Mouse (Mus musculus) right cerebral cortex, postnatal 25 days (tissue): ENCODE measurements around the gene Mlh3.
A peak's percentile ranks its signal among the peaks of the same experiment; 100 is the strongest.

Source experiments
- DNase-seq: peaks from one replicate; pipeline ENCODE4 v3.0.0; 2022

Mlh3 gene

DNA sequence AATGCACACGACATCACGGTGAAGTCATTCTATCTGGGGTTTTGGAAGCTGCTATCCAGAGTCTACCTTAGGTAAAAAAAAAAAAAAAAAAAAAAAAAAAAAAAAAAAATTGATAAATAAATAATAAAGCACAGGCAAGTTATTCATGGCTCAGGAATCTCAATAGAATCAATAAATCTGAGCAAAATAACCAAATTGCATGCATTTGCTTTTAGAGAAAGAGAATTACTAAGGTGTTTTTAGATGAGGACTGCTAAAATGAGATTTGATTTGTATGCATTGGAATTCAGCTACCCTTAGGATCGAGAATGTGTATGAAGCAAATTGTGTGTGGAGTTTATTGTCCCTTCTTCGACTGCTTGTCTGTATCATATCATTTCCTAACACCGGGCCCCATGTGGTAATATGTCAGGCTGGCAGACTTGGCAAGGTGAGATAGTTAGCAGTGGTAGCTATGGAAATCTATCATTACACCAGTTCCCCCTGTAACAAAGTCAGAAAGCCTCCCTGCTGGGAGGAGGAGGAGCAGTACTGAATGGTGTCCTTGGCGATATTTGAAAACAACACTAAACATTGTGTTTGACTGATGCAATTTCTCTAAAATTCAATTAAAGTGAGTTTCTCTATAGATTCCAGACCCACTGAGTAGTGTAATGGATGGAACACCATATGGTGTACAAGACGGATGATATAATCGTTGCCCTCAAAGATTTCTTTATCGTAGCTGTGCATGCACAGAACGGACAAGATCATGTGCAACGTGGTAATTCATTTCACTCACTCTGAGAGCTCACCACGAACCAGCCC, 10.6 kb upstream of the Mlh3 start:
- no peak for DNase-seq

DNA sequence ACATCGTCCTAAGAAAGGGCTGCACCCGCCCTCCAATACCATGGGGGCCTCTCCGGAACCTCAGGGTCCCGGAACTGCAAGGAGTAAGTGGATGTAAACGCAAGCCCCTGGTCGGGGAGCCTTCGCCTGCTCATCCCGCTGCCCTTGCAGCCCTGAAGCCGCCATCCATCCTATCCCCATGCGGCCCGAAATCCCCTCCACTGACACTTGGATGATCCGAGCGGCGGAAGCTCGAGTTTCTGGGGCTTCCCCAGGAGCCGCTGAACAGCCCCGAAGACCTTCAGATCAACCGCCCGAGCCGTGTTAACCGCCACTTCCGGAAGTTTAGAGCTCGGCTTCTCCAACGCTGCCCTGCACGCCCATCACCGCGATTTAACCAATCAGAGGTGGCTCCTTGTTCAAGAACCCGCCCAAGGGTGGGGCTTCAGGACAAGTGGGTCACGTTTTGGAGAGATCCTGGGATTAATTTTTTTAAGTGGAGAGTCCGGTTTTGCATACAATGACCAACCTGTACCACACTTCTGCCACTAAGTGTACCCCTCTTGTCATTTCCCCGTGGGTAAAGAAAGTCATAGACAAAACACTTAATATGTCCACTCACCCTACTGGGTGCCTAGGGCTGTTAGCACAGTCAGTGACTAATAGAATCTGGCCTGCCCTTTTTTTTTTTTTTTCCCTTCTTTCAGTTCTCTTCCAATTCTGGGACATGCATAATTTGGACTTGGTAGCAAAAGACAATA, 9.9 kb upstream of the Mlh3 start:
- peak; percentile 95 for DNase-seq

DNA sequence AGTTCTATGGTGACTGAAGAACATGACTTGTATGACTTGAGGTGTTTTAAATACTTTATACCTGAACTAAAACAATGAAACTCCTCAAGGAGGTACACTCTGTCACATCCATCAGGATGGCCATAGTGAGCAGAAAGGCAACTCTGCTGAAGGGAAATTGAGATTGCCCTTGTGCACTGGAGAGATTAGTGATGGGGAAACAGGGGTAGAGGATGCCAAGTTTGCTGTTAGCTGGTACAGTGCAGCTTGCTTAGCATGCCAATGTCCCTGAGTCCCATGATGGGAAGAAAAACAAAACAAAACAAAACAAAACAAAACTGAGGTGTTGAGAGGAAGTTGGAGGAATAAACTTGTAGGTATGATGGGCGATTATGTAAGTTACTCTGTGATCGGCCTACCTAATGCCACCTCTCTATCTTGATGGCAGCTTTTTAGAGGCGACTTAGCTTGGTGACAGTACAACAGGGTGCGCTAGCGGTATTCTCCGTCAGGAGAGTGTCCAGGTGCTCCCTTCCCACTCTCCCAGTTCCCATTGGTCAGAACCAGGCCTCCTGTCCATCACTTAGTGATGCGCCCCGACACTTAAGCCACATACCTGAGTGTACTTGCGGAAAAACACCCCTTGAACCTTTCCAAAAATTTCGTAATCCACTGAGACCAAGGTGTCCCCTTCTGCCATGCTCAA, 9.1 kb upstream of the Mlh3 start:
- DNase-seq, result peak; percentile 12

DNA sequence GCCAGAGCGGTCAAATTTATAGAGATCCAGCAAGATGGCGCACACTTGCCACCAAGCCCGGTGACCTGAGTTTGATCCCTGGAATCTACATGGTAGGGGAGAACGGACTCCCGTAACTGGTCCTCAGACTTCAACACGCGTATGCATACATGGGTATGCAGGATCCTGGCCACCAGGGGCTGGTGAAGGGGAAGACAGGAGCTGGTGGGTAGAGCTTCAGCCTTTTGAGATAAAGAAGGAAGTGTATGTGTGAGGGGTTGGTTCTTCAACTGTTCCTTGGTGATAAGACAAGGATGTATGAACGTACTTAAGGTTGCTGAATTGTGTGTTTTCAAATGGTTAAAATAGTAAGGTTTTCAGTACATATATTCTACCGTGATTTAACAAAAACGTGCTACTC, 8.5 kb upstream of the Mlh3 start:
- no peak for DNase-seq

DNA sequence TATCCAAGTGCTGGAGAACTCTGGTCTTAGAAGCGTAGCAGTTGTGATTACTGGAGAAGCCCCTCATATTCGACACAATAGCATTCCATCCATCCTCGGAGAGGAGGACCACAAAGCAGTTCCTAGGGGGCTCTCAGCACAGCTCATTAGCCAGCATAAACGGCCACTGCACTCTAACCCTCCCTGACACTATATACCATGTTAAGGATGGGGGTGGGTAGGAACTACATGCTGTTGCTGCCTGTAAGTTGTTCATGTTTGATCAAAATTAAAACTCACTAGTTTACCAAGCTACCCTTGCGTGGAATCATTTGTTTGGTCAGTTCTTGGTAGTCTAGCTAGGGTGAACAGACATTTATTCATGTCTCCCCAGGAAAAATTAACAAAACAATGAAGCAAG, 5.9 kb upstream of the Mlh3 start:
- DNase-seq, result no peak

DNA sequence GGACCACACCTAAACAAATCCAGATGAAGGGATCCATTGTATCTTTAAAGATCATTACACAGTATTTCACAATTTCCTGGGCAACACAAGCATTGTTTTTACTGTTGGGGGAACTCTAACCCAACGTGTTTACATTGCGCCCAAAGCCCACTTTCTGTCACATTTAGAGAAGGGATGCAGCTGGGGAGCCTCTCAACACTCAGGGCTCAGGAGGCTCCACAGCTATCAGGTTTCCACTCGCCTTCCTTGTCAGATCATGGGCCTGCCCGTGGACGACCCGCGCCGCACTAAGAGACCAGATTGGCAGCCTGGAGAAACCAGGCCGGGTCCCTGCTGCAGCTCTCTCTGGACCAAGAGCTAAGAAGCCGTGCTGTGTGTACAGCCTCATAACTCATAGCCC, 3.1 kb upstream of the Mlh3 start:
- DNase-seq, result no peak

DNA sequence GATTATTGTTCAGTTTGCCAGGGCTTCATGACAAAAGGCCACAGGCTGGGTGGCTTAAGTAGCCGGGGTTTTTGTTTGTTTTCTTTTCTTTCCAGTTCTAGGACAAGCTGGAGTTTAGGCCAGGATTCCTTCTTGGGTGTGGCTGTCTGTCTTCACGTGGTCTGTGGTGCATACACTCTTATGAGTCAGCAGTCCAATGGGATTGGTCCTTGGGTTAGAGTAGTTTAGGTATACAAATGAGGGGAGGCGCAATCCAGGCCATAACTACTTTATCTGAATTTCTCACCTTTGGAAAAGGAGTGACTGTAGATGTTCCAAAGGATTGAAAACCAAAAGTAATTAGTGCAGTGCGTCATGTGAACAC, 1.4 kb upstream of the Mlh3 start:
- no peak for DNase-seq

DNA sequence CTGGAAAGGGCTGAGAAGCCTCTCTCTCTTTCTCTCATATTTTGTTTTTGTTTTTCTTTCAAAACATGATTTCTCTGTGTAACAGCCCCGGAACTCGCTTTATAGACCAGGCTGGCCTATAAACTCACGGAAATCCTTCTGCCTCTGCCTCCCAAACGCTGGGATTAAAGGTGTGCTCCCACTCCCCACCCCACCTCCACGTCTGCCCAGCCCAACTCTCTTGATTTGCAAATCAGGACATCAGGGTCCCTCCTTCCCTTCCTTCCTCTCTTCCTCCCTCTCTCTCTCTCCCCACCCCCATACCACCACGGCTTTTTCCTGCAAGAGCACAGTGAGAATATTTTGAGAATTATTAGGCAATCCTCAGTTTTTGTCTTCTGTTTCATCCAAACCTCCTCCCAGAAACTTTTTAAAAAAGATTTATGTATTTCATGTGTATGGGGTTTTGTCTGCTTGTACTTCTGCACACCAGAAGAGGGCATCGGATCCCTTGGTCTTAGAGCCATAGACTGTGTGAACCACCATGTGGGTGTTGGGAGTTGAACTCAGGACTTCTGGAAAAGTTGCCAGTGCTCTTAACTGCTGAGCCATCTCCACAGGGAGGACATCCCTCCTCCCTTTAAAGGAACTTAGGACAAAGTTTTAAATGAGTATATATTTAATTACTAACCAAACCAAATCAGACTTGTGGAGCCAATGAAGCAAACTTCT, 888 bp upstream of the Mlh3 start:
- no peak for DNase-seq

DNA sequence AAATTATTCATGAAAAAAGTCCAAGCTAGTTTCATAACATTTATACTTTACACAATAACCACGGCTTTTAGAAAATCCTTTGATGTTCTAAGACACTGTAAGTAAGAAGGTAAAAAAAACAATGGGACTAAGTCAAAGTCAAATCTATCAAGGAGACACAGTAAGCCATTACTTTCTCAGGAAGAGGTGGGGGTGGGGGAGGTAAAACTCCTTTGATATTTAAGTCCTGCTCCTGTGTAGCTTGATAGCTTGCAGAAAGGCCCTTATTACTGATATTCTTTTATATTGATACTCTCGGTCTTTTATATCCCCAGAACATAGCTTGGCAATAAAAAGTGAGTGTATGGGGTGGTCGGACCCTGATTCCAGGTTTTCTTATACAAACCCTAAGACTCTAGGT, 578 bp downstream of the Mlh3 start:
- DNase-seq, result no peak

DNA sequence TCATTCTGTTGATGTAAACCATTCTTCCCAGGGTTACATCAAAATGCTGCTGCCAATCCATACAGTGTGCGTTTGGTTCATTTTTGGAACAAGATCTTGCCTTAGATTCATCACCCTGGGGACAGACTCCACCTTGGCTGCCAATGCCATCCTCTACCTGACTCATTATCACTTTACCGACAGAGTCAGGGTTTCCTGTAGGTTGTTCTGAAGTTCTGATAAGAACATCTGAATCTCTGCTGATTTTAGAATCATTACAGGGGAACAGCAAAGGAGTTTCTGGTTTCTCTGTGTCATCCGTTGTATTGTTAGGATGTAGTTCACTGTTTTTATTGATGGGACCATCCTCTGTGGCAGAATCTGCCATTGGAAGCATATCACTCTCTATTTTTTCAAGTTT, 4.2 kb downstream of the Mlh3 start:
- no peak for DNase-seq

DNA sequence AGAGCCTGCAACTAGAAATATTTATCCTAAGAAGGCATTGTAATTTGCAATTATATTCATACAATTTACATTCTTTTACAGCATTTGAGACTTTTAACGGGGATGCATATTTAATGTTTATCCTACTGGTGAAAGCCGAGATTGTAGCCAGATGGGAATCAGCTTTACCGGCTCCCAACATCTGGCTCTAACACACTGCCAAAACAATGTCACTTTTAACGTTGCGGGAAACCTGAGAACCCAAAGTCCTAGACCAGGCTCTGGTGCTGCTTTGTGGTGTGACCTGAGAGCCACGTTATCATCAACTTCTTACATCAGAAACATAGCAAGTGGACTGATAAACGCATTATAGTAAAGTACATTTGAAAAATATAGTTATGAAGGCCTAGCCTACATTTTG, 5.5 kb downstream of the Mlh3 start:
- no peak for DNase-seq

DNA sequence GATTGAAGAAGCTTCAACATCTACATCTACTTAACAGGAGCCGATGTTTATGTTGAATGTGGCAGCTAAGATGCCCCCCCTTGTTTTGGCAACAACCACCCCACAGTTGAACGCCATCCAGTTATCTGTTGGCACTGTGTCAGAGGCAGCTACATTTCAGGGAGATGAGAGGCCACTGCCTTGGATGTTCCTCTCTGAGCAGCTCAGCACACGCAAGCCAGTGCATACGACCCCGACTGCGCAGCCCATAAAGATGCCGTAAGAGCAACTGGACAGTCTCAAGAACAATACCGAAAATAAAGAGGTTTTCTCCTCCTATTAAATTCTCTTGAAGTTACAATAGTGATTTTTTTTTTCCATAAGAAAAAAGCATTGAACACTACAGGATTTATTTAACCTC, 5.9 kb downstream of the Mlh3 start:
- DNase-seq, result no peak

DNA sequence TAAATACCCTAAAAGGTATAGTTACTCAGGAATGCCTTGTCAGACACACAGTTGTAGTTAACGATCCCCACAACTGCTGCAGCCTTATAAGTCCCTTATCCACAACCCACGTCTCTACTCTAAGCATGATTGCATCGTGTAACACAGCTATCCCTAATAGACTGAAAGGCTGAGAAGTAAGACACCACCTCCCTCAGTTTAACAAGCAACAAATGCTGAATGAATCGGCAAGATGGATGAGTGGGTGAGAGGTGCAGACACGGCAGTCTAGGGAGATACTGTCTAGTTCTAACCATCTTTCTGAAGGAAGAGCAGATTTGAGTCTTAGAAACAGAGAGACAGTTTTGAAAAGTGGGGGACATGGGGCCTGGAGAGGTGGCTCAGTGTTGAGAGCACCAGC, 7.2 kb downstream of the Mlh3 start:
- peak; percentile 8 for DNase-seq

DNA sequence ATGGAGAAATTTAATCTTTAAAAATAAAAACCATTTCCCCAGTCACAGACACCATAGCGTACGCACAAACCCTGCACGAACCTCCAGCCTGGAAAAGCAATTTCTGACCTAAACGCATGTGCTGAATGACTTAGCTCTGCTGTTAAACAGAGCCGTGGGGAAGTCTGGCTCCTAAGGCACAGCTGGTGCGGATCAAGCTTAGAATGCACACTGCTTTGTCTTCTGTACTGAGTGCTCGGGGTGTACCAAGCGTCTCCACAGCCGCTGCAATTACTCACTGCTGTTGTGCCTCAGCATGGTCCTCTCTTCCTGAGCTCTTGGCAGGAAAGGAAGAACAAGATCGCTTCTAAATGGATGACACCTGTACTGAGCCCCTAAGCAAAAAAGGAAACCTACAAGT, 7.9 kb downstream of the Mlh3 start:
- no peak for DNase-seq

DNA sequence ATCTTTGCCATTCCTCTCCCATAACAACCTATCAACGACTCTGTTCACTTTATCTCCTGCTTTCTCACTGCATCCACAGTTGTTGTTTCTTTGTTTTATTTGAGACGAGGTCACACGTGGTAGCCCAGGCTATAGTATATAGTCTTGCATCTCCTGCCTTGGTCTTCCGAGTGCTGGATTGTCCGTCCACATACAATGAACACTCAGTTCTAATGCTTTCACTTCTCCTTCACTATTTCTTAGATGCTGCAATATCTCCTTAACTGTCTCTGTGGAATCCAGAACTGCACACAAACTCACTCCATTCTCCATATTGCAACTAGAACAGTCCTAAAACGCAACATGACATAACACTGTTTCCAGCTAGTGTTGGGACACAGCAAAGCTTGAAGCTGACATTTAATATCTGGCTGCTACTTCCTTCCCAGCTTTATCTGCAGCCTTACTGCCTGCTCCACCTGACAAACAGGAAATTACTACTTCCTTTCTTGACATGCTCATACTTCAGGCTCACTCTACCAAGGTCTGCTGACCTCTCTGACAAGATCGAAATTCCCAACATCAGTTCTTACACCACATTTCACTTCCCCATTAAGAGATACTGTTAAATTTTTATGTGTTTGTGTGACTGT, 13.3 kb downstream of the Mlh3 start:
- no peak for DNase-seq

DNA sequence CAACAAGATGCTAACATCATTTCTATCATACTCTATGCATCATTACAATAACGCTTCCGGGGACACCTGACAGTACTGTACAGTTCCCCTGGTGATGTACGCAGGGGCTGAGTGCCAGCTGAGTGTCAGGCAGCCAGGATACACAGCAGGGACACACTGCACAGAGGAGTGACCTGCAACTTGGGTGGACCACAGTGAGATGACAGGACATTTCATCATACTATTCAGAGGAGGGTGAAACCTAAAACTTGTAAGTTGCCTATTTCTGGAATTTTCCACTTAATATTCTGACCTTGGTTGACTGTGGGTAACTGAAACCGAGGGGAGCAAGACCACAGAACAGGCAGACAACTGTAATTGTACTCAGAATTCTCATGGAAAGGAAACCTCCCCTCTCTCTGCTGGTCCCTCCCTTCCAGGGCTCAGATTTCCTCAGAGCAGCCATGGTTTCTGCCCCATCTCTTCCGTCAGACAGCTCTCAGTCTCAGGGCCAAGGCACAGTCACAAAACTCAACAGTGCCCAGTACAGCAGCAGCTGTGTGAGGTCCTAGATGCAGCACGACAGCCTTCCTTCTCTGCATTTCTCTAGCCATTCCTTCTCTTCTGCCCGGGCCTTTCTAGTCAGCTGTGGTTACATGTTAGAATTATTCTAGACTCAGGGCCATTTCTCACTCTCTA, 14.2 kb downstream of the Mlh3 start:
- DNase-seq, result no peak

DNA sequence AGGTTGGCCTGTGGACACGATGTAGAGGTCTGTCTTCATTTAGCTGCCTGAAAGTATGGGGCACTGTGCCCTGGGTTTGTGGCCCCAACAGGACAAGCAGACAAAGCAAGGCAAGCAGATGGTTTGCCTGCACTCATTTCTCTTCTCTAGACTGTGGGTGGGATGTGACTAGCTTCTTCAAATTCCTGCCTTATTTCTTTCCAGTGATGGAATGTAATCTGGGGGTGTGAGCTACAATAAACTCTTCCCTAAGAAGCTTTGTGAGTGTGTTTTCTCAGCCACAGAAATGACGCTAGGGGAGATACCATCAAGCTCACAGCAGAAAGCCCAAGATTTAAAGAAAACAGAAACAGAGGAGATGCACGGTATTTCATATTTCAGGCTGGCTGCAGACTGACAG, 18.3 kb downstream of the Mlh3 start:
- no peak for DNase-seq

DNA sequence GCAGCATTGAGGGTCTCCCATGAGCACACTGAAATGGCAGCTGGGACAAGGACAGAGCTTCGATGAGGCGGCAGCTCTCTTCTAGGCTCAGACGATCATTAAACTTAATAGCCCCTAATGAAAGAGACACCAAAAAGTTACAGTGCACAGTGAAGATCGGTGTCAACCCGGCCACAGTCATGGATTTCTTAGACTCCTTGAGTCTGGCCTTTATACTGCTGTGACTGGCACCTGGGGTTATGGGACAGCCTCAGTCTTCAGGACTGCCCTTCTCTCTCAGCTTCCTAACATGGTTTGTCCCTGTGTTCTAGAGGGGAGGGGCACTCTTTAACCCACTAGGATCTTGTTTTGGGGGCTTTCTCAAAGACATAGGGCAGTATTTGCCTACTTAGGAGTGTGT, 32.8 kb downstream of the Mlh3 start:
- DNase-seq, result no peak

DNA sequence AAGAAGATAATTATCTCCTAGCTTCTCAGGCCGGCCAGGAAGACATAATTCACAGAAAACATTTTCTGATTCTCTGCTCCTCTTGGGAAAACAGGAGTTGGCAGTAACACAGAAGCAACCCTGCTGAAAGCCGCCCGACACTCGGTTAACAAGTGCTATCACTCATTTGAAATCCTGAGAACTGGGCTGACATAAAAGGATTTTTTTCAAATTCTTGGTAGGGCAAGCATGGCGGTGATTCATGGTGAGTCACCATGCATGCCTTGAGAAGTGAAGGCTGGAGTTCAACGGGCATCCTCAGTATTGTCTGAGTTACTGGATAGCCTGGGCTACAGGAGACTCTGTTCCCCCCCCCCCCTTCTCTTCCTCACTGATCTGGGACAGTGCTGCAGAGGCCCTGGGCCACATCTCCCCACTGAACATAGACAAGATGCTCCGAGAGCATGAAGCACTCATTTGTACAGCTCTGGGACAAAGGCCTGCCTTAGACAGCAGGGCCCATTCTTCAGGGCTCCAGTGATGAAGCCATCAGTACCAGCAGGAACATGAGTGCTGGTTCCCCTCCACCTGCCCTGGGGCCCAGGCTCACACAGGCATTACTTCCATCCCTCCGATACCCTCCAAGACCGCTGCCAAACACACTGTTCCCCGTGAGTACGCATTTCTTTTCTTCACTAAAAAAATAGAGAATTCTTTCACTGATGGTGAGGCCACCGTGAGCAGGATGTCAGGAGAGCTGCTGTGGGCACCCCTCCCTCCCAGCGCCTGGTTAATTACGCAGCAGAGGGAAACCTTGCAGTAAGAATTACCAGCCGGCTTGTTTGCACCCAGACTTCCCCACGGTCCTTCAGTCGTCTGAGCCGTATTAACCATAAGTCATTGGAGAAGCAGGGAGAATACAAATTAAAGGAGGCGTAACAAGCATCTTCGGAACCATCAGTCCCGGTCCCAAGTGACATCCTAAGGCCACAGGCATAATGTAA, 36.7 kb downstream of the Mlh3 start:
- DNase-seq, result no peak

DNA sequence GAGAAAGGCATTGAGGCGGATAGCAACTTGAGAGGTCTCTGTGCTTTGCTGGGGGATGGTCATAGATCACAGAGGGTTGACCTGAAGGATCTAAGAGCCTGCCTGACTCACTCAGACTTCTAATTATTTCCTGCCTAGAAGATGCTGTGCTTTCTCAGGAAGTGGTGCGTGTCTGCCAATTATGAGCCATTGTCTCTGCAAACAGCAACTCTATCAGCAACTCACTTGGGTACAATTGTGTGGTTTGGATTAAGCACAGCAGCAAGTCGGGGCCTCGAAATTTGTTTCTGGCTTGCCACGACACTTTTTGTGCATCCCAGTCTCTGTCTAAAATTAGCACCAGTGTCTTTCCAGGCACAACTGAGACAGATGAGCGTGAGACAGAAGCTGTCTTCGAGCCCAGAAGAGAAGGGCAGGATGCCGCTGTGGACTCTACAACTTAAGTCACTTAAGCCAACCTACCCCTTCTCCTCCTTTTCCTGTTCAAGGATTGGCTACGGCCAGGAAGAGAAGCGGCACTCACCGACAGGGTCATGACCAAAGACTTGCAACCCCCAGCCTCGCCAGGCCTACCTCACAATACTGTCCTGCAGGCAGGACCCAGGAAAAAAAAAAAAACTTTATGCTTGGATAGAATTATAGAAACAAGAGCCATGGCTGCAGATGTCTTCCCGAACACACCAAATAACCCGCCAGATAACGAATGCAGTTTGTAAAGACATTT, 42.4 kb downstream of the Mlh3 start:
- DNase-seq, result no peak
